Mouse (Mus musculus): Measurements from ENCODE around the gene Cxcr5. TPM values are rescaled to one million over a fixed set of nuclear protein-coding genes. Genes with fewer than 3 reads are reported as not detected.

Cxcr5 gene
- polyA plus RNA-seq, 1 experiment from 2014 or later: 0.17 TPM

GRCm38 (mm10) chr9:44604290-44604778 lies 42.7 kb upstream of the Cxcr5 start:
- peak; percentile 80 for ATAC-seq
- 0 out of 2 replicates have a peak, but pooled peaks cover 8% of the 10 kb centered on the region for H3K36me3 ChIP-seq (ENCODE audit: insufficient read depth, low read length)
- H3K4me1 ChIP-seq (ENCODE audit: insufficient read depth, low read depth, low read length): peaks cover 5% of the 10 kb centered on the region; the same call in 1 of the 2 replicates

DNA sequence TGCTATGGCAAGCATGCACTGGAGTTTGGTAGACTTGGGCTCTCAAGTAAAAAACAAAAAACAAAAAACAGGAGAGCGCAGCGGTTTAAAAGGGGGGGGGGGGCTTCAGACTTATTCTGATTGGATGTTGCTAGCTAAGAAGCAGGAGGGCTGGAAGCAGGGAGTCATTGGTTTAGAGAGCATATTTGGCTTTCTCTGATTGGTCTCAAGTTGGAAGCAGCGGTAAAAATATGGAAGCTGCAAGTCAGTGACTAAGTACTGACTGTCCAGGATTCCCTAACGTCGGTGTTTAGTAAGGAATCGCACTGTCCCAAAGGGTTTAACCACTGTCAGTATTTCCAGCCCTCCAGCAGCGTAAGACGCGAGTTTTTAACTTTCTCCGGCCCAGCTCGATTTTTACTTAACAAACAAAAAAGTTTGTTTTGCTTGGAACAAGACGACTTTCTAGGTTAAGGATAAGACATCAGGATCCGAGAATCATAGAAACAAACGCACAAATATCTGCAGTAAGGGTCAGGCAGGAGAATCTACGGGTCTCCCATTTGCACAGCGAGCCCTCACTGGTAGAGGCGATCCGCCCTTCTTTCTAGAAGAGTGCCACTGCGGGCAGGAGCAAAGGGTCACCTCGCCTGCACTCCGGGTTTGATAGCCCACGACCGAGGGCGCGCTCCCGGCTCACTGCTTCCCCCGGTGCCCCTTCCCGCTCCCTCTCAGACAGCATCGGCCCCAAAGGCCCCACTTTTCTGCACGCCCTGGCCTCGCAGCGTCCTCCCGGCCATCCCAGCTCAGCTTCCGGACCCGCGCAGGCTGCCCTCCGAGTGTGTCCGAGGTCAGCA lies 42.0 kb upstream of the Cxcr5 start:
- peak; percentile 71 for ATAC-seq
- Histone ChIP-seq H3K27ac (ENCODE audit: low read length) (peak overlapping the region; percentile 99), H3K9me3 (ENCODE audit: low read length) (no peaks in the 10 kb centered on the region), H3K4me2 (replicated peaks; ENCODE audit: low read depth, low read length) (peak overlapping the region; percentile 92), H3K9ac (replicated peaks; ENCODE audit: low read depth) (peak overlapping the region; percentile 100), H3K4me1 (ENCODE audit: insufficient read depth, low read depth, low read length) (peaks cover 10% of the 10 kb centered on the region; the same call in 1 of the 2 replicates), H3K27me3 (replicated peaks; ENCODE audit: insufficient read depth, low read length) (no peaks in the 10 kb centered on the region), H3K4me3 (ENCODE audit: low read depth, low read length) (peak overlapping the region; percentile 99), H3K36me3 (ENCODE audit: insufficient read depth, low read length) (0 out of 2 replicates have a peak, but pooled peaks cover 3% of the 10 kb centered on the region)
- TF ChIP-seq EP300 (IDR thresholded peaks at IDR 0.05) (no peak), CTCF (IDR thresholded peaks at IDR 0.05) (no peak)
- 0% methylated on average over 38 of the region's 38 CpGs for WGBS
- peak; percentile 97 for DNase-seq (ENCODE audit: low spot score)

More at GRCm38 (mm10) chr9:44604290-44604778, 42.7 kb upstream of the Cxcr5 start:
- Histone ChIP-seq H3K4me3 (ENCODE audit: low read depth, low read length) (peak overlapping the region; percentile 99), H3K9me3 (ENCODE audit: low read length) (no peaks in the 10 kb centered on the region), H3K27ac (ENCODE audit: low read length) (peak overlapping the region; percentile 99), H3K9ac (replicated peaks; ENCODE audit: low read depth) (peak overlapping the region; percentile 100), H3K4me2 (replicated peaks; ENCODE audit: low read depth, low read length) (peak overlapping the region; percentile 92), H3K27me3 (replicated peaks; ENCODE audit: insufficient read depth, low read length) (no peaks in the 10 kb centered on the region)
- peak; percentile 91 for DNase-seq (ENCODE audit: low spot score)
- WGBS: under 1% methylated on average over 22 of the region's 65 CpGs
- TF ChIP-seq EP300 (IDR thresholded peaks at IDR 0.05) (no peak), CTCF (IDR thresholded peaks at IDR 0.05) (peak; percentile 32)

GRCm38 (mm10) chr9:44602766-44603165 lies 41.1 kb upstream of the Cxcr5 start:
- TF ChIP-seq EP300 (IDR thresholded peaks at IDR 0.05) (no peak), CTCF (IDR thresholded peaks at IDR 0.05) (no peak)
- H3K27me3 ChIP-seq (replicated peaks; ENCODE audit: insufficient read depth, low read length): no peaks in the 10 kb centered on the region
- no peaks in the 10 kb centered on the region for H3K9me3 ChIP-seq (ENCODE audit: low read length)
- ATAC-seq (no peak), DNase-seq (ENCODE audit: low spot score) (no peak)
- H3K9ac ChIP-seq (replicated peaks; ENCODE audit: low read depth): no peak overlapping the region
- H3K27ac ChIP-seq (ENCODE audit: low read length): peak overlapping the region; percentile 0; the same call in 1 of the 2 replicates
- peaks cover 12% of the 10 kb centered on the region; the same call in 1 of the 2 replicates for H3K4me1 ChIP-seq (ENCODE audit: insufficient read depth, low read depth, low read length)
- H3K4me2 ChIP-seq (replicated peaks; ENCODE audit: low read depth, low read length): peak overlapping the region; percentile 92
- WGBS: 62% methylated on average over 6 of the region's 6 CpGs
- H3K4me3 ChIP-seq (ENCODE audit: low read depth, low read length): peak overlapping the region; percentile 99
- no peaks in the 10 kb centered on the region for H3K36me3 ChIP-seq (ENCODE audit: insufficient read depth, low read length)

- H3K36me3 ChIP-seq (ENCODE audit: insufficient read depth, low read length): no peaks in the 10 kb centered on the region
- H3K27me3 ChIP-seq (replicated peaks; ENCODE audit: insufficient read depth, low read length): no peaks in the 10 kb centered on the region
- WGBS: 83% methylated on average over 6 of the region's 6 CpGs
- no peak overlapping the region for H3K27ac ChIP-seq (ENCODE audit: low read length)
- no peak for DNase-seq (ENCODE audit: low spot score)
- no peak overlapping the region for H3K4me2 ChIP-seq (replicated peaks; ENCODE audit: low read depth, low read length)
- no peak overlapping the region for H3K4me3 ChIP-seq (ENCODE audit: low read depth, low read length)
- no peak overlapping the region for H3K9ac ChIP-seq (replicated peaks; ENCODE audit: low read depth)
- ATAC-seq: no peak
- peaks cover 12% of the 10 kb centered on the region; the same call in 1 of the 2 replicates for H3K4me1 ChIP-seq (ENCODE audit: insufficient read depth, low read depth, low read length)
- TF ChIP-seq EP300 (IDR thresholded peaks at IDR 0.05) (no peak), CTCF (IDR thresholded peaks at IDR 0.05) (no peak)
- H3K9me3 ChIP-seq (ENCODE audit: low read length): no peaks in the 10 kb centered on the region
Observed at GRCm38 (mm10) chr9:44600801-44601200, 39.1 kb upstream of the Cxcr5 start.

DNA sequence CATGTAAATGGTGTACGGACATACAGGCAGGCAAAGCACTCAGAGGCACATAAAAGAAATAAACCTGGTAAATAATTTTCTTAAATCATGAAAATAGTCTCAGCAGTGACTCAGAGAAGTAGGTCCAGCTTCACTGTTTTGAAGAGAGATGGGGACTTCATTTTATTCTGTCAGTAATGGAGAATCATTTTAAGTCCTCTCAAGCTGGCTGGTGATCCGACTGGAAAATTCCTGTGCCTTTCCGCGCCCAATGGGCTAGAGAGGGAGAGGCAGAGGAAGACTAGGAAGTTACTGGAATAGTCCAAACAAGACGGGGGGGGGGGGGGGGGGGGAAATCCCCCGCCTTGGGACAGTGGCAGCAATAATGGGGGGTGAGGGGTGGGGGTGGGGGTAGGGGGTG lies 37.9 kb upstream of the Cxcr5 start:
- no peak overlapping the region for H3K27ac ChIP-seq (ENCODE audit: low read length)
- ATAC-seq (no peak), DNase-seq (ENCODE audit: low spot score) (no peak)
- no peaks in the 10 kb centered on the region for H3K27me3 ChIP-seq (replicated peaks; ENCODE audit: insufficient read depth, low read length)
- H3K9me3 ChIP-seq (ENCODE audit: low read length): no peaks in the 10 kb centered on the region
- H3K4me3 ChIP-seq (ENCODE audit: low read depth, low read length): no peak overlapping the region
- TF ChIP-seq CTCF (IDR thresholded peaks at IDR 0.05): no peak
- TF ChIP-seq EP300 (IDR thresholded peaks at IDR 0.05): no peak
- 0 out of 2 replicates have a peak overlapping the region, but pooled peaks have one; percentile 43 for H3K4me2 ChIP-seq (replicated peaks; ENCODE audit: low read depth, low read length)
- H3K4me1 ChIP-seq (ENCODE audit: insufficient read depth, low read depth, low read length): peaks cover 12% of the 10 kb centered on the region; the same call in 1 of the 2 replicates
- H3K36me3 ChIP-seq (ENCODE audit: insufficient read depth, low read length): no peaks in the 10 kb centered on the region
- 15% methylated on average over 5 of the region's 6 CpGs for WGBS
- no peak overlapping the region for H3K9ac ChIP-seq (replicated peaks; ENCODE audit: low read depth)

DNA sequence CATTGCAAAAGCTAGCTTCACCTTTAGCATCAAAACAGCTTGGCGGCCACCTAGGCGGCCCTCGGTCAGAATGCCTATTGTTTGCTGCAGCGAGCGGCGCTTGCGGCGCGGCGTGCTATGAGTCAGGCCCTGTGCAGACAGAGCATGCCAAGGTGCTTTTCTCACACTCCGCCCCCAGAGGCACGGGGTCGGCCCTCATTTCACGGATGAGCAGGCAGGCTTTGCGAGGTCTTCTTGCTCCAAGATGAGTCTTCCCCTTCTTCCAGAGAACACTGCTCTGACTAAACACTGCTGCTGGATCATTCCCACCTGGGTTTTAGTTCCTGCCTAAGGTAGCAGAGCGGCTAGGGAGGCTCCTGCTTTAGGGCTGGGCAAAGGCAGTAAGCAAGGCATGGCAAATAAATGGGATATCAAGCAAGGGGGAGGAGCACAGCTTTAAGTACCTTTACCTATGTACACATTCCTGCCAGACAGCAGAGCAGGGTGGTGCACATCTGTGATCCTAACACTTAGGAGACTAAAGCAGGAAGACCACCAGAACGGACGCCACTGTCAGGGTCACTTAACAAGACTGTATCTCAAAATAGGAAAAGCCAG lies 37.3 kb upstream of the Cxcr5 start:
- no peak overlapping the region for H3K4me3 ChIP-seq (ENCODE audit: low read depth, low read length)
- no peaks in the 10 kb centered on the region for H3K36me3 ChIP-seq (ENCODE audit: insufficient read depth, low read length)
- H3K9me3 ChIP-seq (ENCODE audit: low read length): no peaks in the 10 kb centered on the region
- 7% methylated on average over 18 of the region's 18 CpGs for WGBS
- H3K27me3 ChIP-seq (replicated peaks; ENCODE audit: insufficient read depth, low read length): no peaks in the 10 kb centered on the region
- H3K4me2 ChIP-seq (replicated peaks; ENCODE audit: low read depth, low read length): peak overlapping the region; percentile 43
- no peak overlapping the region for H3K27ac ChIP-seq (ENCODE audit: low read length)
- H3K4me1 ChIP-seq (ENCODE audit: insufficient read depth, low read depth, low read length): peaks cover 12% of the 10 kb centered on the region; the same call in 1 of the 2 replicates
- peak; percentile 37 for ATAC-seq
- H3K9ac ChIP-seq (replicated peaks; ENCODE audit: low read depth): no peak overlapping the region
- TF ChIP-seq EP300 (IDR thresholded peaks at IDR 0.05) (no peak), CTCF (IDR thresholded peaks at IDR 0.05) (peak; percentile 13; the same call in 1 of the 2 replicates)
- DNase-seq (ENCODE audit: low spot score): peak; percentile 53

Measured in lung, postnatal 0 days (tissue).